Mouse (Mus musculus) adrenal gland (tissue): ENCODE measurements at regions not wholly inside any gene's neighbourhood (a gene's known extent, or its start where the extent isn't known, plus 50 kb on each side); places are given as distances from the start of the nearest gene placed in this dataset.
"Not testable (repeated sequence)": the region's sequence is repeated elsewhere in the genome, so short reads cannot be mapped to it uniquely, and the experiment has no call there.

ENCODE experiments used
- intact Hi-C: fragments of 180-260 bp; cut with DNase I; formaldehyde crosslinking; loops from one replicate; pipeline ENCODE4 v1.15.1; 2025

- intact Hi-C loops, result no loop called here
Observed at GRCm38 (mm10) chr9:90618154-90618553, 347.6 kb upstream of the Tbc1d2b start.

- intact Hi-C loops, result no loop called here
Observed at GRCm38 (mm10) chr9:90597894-90598293, 327.3 kb upstream of the Tbc1d2b start.

DNA sequence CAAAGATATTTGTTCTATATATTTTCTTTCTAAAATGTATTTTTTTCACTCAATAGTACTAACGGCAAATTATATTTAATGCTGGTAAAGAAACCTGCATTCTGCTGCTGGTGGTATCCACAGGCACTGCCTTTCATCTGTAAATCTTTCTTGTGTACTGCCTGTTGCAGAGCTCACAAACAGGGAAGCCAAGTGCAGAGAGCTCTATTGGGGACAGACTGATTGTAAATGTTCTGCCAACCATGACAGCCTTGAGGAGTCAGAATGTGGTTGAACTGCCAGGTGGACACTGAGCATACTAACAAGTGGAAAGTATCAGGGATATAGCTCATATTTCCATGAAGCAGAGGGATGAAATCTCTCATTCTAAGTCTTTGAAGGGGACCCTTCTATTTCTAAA, 286.1 kb upstream of the Tbc1d2b start:
- intact Hi-C loops, result no loop called here

- intact Hi-C loops, result no loop called here
Observed at GRCm38 (mm10) chr9:90556216-90556615, 285.6 kb upstream of the Tbc1d2b start.

GRCm38 (mm10) chr9:90547931-90548330, 277.3 kb upstream of the Tbc1d2b start:
- intact Hi-C loops, result no loop called here

- intact Hi-C loops, result no loop called here
Observed at GRCm38 (mm10) chr9:90546720-90547119, 276.1 kb upstream of the Tbc1d2b start.

DNA sequence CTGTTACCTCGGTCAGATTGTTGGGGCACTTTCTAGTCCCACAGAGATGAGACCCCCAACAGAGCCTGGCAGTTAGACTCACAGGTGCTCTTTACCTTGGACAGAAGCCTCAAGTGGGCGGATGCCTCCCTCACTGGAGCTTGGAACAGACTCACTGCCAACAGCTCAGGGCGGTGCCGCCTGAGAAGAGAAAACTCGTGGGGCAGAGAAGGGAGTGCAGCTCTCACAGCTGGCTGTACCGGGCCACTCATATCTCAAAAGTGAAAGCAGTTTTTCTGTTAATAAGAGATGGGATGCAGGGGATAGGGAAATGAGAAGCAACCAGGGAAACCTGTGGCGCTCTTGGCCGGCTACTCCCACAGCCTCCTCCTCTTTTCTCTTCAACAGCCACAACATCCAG, 267.1 kb upstream of the Tbc1d2b start:
- intact Hi-C loops, result not testable (repeated sequence)

DNA sequence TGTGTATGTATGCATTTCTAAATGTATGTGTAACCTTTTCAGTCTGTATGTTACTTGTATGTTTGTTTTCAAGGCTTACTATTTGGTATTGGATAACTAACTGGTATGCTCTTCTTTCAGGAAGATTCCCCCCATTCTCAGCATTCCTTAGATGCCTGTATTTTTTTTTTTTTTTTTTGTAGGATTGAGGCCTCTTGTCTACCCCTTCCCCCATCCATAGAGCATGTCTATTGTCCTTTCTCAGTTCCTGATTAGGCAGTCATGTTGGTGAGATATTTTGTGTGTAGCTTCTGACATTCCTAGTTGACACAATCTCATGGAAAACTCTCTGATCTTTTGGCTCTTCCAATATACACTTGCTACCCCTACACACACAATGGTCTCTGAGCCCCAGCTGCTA, 262.8 kb upstream of the Tbc1d2b start:
- intact Hi-C loops, result no loop called here

- intact Hi-C loops, result no loop called here
Observed at GRCm38 (mm10) chr9:90521186-90521585, 250.6 kb upstream of the Tbc1d2b start.

DNA sequence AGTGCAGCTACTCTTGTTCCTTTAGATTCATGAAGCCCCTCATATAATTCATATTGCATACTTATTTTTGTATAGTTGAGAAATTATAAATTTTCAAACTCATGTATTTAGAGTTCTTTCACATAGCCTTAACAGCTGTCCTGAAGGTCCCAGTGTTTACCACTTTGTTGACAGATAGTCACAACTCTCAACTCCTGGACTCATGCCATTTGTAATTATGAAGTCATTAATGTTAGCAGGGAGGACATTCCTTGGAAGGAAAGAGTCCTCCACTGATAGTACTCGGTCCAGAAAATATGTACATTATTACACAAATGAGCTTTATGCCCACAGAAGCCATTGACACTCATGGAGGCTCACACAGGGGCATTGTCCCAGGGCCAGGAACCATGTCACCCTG, 224.3 kb upstream of the Tbc1d2b start:
- intact Hi-C loops, result no loop called here

- intact Hi-C loops, result no loop called here
Observed at GRCm38 (mm10) chr9:90490561-90491152, 220.1 kb upstream of the Tbc1d2b start.

DNA sequence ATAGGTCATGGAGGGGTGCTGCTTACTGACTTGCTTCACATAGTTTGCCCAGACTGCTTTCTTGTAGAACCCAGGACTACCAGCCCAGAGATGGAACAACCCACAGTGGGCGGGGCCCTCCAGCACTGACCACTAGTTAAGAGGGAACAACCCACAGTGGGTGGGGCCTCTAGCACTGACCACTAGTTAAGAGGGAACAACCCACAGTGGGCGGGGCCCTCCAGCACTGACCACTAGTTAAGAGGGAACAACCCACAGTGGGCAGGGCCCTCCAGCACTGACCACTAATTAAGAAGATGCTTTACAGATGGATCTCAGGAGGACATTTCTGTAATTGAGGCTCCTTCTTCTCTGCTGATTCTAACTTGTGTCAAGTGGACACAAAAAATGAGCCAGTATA, 180.0 kb upstream of the Tbc1d2b start:
- intact Hi-C loops, result no loop called here

DNA sequence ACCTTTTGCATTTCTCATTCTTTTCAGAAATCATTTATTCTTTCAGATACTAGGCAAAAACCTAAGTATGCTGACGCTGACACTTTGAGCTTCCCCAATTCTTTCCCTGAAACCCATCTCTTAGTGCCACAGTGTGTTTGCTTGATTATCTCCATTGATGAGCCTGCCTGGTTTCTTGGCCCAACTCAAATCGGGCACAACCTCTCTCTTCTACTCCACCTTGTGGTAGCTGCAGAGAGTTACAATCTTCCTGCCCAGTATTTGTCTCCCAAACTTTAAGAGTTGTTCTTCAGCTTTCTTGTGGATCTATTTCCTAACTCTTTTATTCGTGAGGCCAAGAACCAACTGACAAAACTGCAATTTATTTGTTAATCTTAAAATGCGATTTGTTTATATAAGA, 176.4 kb upstream of the Tbc1d2b start:
- intact Hi-C loops, result loop anchor here (2.0 kb wide), 1 partner anchor 240 kb away; no protein-coding TSS in a partner anchor

GRCm38 (mm10) chr9:90434902-90435301, 164.3 kb upstream of the Tbc1d2b start:
- intact Hi-C loops, result no loop called here

DNA sequence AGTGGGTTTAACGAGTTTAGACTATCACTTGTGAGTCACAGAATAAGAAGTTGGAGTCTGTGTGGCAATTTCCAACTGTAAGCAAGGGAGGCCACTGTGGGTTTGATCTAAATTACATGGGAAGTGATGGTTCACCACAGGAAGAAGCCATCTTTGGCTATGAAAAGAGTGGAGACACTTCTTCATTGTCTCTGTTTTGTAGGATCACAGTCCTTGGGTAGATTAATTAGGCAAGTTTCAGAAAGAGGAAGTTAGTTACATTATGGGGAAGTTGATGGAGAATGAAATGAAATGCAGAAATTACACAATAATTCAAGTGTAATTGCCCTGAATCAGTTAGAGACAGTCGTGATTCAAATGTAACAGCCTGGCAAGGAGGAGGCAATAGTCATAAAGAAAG, 160.3 kb upstream of the Tbc1d2b start:
- intact Hi-C loops, result no loop called here

GRCm38 (mm10) chr9:90421662-90422061, 151.1 kb upstream of the Tbc1d2b start:
- intact Hi-C loops, result no loop called here

- intact Hi-C loops, result loop anchor here (10.0 kb wide), 1 partner anchor 215 kb away; no protein-coding TSS in a partner anchor
Observed at GRCm38 (mm10) chr9:90419762-90420541, 149.3 kb upstream of the Tbc1d2b start.

GRCm38 (mm10) chr9:90408789-90409188, 138.2 kb upstream of the Tbc1d2b start:
- intact Hi-C loops, result no loop called here

GRCm38 (mm10) chr9:90407573-90407972, 137.0 kb upstream of the Tbc1d2b start:
- intact Hi-C loops, result no loop called here

DNA sequence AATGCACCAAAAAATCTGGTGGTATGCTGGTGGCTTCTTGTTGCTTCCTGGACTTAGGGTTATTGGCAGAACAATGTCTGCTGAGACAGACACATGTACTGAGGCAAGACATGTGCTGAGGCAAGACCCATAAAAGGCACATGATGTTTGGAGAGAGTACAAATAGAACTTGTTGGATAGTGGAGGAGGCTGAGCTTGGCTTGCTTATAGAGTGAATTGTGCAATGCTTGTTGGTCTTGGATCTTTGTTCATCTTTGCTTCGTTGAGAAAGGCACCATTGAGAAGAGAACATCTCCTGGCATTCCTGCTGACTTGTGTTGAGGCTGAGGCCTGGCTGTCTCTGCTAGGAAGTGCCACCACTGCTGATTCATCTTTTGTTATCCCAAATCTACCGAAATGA, 117.8 kb upstream of the Tbc1d2b start:
- intact Hi-C loops, result no loop called here

GRCm38 (mm10) chr9:90385047-90385446, 114.4 kb upstream of the Tbc1d2b start:
- intact Hi-C loops, result no loop called here

GRCm38 (mm10) chr9:90380099-90380498, 109.5 kb upstream of the Tbc1d2b start:
- intact Hi-C loops, result no loop called here

DNA sequence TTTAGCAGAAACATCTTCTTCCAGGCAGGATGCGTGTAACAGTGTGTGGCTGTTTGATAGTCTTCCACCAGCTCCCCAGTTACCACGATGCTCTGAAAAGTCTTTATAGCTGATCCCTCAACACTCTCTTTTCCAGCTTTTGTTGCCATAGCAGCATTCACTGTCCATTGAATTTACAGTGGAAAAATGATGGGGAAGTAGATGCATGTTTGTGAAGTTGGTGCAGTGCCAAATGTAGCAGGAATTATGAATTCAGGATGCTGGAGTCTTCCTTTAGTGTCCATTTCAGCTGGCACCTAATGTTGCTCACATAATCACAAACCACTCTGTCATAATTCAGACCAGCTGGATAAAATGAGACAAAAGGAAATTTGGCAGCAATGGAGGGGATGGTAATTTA, 99.0 kb upstream of the Tbc1d2b start:
- intact Hi-C loops, result no loop called here
